Mouse (Mus musculus): ENCODE data around the gene Cipc. TPM values are rescaled to one million over a fixed set of nuclear protein-coding genes. Genes with fewer than 3 reads are reported as not detected.

The Cipc gene
- total and polyA plus RNA-seq, 3 experiments = 42.7 to 89.5 (median 70.0) TPM

DNA sequence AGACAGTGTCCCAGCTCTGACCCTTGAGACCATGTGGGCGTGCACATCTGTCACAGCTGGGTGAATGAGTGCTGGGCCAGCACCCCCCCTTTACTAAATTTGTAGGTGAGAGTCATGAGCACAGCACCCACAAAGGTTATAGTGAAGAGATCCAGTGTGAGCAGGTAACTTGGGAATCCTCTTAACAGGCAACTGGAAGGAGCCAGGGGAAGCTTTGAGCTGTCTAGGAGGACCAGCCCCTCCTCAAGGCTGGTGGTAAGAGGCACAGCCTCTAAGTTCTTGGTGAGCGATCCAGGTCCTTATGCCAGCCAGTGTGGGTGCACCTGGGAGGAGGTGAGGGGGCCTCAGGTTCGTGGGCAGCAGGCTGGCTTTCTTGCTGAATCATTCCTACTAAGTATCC is 56.8 kb downstream of the Cipc start:
- ATAC-seq (ENCODE audit: extremely low read depth, insufficient number of reproducible peaks, low FRiP score, poor library complexity, severe bottlenecking) (no peak), DNase-seq (ENCODE audit: low spot score) (no peak)
- Histone ChIP-seq H3K9me3 (replicated peaks) (no peaks in the 10 kb centered on the region), H3K27me3 (ENCODE audit: insufficient read depth, low read length) (peaks cover 13% of the 10 kb centered on the region), H3K36me3 (replicated peaks) (no peaks in the 10 kb centered on the region), H3K4me1 (ENCODE audit: insufficient read depth, low read depth, low read length) (peaks cover 5% of the 10 kb centered on the region; the same call in 1 of the 2 replicates), H3K4me3 (ENCODE audit: low read depth, low read length) (no peak overlapping the region)
- TF ChIP-seq TAL1 (conservative IDR thresholded peaks at IDR 0.05; ENCODE audit: low read depth, low read length) = no peak
- TF ChIP-seq GATA1 (IDR thresholded peaks at IDR 0.05; ENCODE audit: borderline replicate concordance, low read length) = no peak
- TF ChIP-seq GATA2 (IDR thresholded peaks at IDR 0.05; ENCODE audit: borderline replicate concordance, low read depth, low read length) = no peak
- no peak for TF ChIP-seq CTCF (IDR thresholded peaks at IDR 0.05; ENCODE audit: low read depth, low read length)
- TF ChIP-seq POLR2AphosphoS5 (IDR thresholded peaks at IDR 0.05; ENCODE audit: insufficient replicate concordance, low read depth, low read length) = no peak

DNA sequence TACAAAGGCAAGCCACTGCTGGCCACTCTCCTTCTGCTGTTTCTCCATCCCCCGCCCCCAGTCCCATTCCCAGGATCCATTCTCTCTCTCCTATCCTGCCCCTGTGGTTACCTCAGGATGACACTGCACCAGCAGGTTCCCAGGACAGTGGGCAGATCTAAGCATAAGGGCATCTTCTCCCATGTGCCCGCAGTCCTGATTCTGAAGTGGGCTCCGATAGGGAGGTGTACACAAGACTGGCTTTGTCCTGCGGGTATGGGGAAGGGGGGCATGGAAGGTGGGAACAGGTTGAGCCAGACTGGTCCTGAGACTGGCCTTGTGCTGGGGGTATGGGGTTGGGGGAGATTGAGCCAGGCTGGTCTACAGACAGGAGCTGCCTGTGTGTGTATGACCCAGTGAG is 57.8 kb downstream of the Cipc start:
- no peak for TF ChIP-seq CTCF (IDR thresholded peaks at IDR 0.05; ENCODE audit: low read depth, low read length)
- no peak for TF ChIP-seq POLR2AphosphoS5 (IDR thresholded peaks at IDR 0.05; ENCODE audit: insufficient replicate concordance, low read depth, low read length)
- no peak for TF ChIP-seq GATA1 (IDR thresholded peaks at IDR 0.05; ENCODE audit: borderline replicate concordance, low read length)
- TF ChIP-seq GATA2 (IDR thresholded peaks at IDR 0.05; ENCODE audit: borderline replicate concordance, low read depth, low read length) = no peak
- TF ChIP-seq TAL1 (conservative IDR thresholded peaks at IDR 0.05; ENCODE audit: low read depth, low read length) = no peak
- H3K36me3 ChIP-seq (replicated peaks) = no peaks in the 10 kb centered on the region

More for the DNA sequence above, 57.8 kb downstream of the Cipc start:
- Histone ChIP-seq H3K4me3 (ENCODE audit: low read depth, low read length) (no peak overlapping the region), H3K27me3 (ENCODE audit: insufficient read depth, low read length) (peaks cover 17% of the 10 kb centered on the region), H3K4me1 (ENCODE audit: insufficient read depth, low read depth, low read length) (peaks cover 5% of the 10 kb centered on the region; the same call in 1 of the 2 replicates), H3K9me3 (replicated peaks) (no peaks in the 10 kb centered on the region)
- no peak for DNase-seq (ENCODE audit: low spot score)
- no peak for ATAC-seq (ENCODE audit: extremely low read depth, insufficient number of reproducible peaks, low FRiP score, poor library complexity, severe bottlenecking)

Other genes with a start within 250 kb of the Cipc start
- 8.5 and 9.1 TPM in 2 replicates for gene Angel1, start 220.6 kb upstream of the Cipc start, total RNA-seq (2014; fragmentation: Nextera tagmentation)
- gene Angel1, start 220.6 kb upstream of the Cipc start, total RNA-seq (2017) = 1.8 and 2.9 TPM in 2 replicates
- gene Angel1, start 220.6 kb upstream of the Cipc start, polyA plus RNA-seq (2012) = 1.3 and 1.8 TPM in 2 replicates
- gene Lrrc74a, start 212.7 kb upstream of the Cipc start, total RNA-seq (2014; fragmentation: Nextera tagmentation) = not detected in 2 replicates
- 0.05 TPM in 1 of 2 replicates, not detected in the other for gene Lrrc74a, start 212.7 kb upstream of the Cipc start, total RNA-seq (2017)
- gene Lrrc74a, start 212.7 kb upstream of the Cipc start, polyA plus RNA-seq (2012) = not detected in 2 replicates
- gene Irf2bpl, start 62.2 kb upstream of the Cipc start, total RNA-seq (2014; fragmentation: Nextera tagmentation) = 8.4 and 10.0 TPM in 2 replicates
- gene Irf2bpl, start 62.2 kb upstream of the Cipc start, total RNA-seq (2017) = 8.5 and 11.0 TPM in 2 replicates
- 18.8 and 23.1 TPM in 2 replicates for gene Irf2bpl, start 62.2 kb upstream of the Cipc start, polyA plus RNA-seq (2012)
- not detected in 2 replicates for gene Zdhhc22, start 43.4 kb downstream of the Cipc start, total RNA-seq (2014; fragmentation: Nextera tagmentation)
- gene Zdhhc22, start 43.4 kb downstream of the Cipc start, total RNA-seq (2017) = 0.06 and 0.11 TPM in 2 replicates
- not detected in 2 replicates for gene Zdhhc22, start 43.4 kb downstream of the Cipc start, polyA plus RNA-seq (2012)
- not detected in 2 replicates for gene Tmem63c, start 74.3 kb downstream of the Cipc start, total RNA-seq (2014; fragmentation: Nextera tagmentation)
- not detected in 2 replicates for gene Tmem63c, start 74.3 kb downstream of the Cipc start, total RNA-seq (2017)
- gene Tmem63c, start 74.3 kb downstream of the Cipc start, polyA plus RNA-seq (2012) = not detected in 2 replicates
- gene Ngb, start 155.5 kb downstream of the Cipc start, total RNA-seq (2014; fragmentation: Nextera tagmentation) = not detected in 2 replicates
- gene Ngb, start 155.5 kb downstream of the Cipc start, total RNA-seq (2017) = 0.23 and 0.49 TPM in 2 replicates
- gene Ngb, start 155.5 kb downstream of the Cipc start, polyA plus RNA-seq (2012) = not detected in 2 replicates
- 71.9 and 80.9 TPM in 2 replicates for gene Gstz1, start 200.1 kb downstream of the Cipc start, total RNA-seq (2014; fragmentation: Nextera tagmentation)
- 51.5 and 54.2 TPM in 2 replicates for gene Gstz1, start 200.1 kb downstream of the Cipc start, total RNA-seq (2017)
- 6.6 and 7.2 TPM in 2 replicates for gene Gstz1, start 200.1 kb downstream of the Cipc start, polyA plus RNA-seq (2012)
- gene Pomt2, start 200.9 kb downstream of the Cipc start, total RNA-seq (2014; fragmentation: Nextera tagmentation) = 12.7 and 14.0 TPM in 2 replicates
- gene Pomt2, start 200.9 kb downstream of the Cipc start, total RNA-seq (2017) = 10.6 and 11.9 TPM in 2 replicates
- 5.0 and 5.3 TPM in 2 replicates for gene Pomt2, start 200.9 kb downstream of the Cipc start, polyA plus RNA-seq (2012)